Mouse (Mus musculus) liver (tissue): ENCODE measurements around the gene Srsf9.
"Not testable (repeated sequence)": the region's sequence is repeated elsewhere in the genome, so short reads cannot be mapped to it uniquely, and the experiment has no call there.

Source experiments
- DNase-seq: peaks from one replicate; pipeline ENCODE4 v3.0.0-alpha.2; 2020; ENCODE audit warnings: mixed read lengths

Srsf9 gene

GRCm38 (mm10) chr5:115374204-115374820 is 47.3 kb downstream of the Srsf9 start:
- DNase-seq = no peak

GRCm38 (mm10) chr5:115375436-115375835 is 48.5 kb downstream of the Srsf9 start:
- no peak for DNase-seq

GRCm38 (mm10) chr5:115378882-115379281 is 51.9 kb downstream of the Srsf9 start:
- not testable (repeated sequence) for DNase-seq
